ENCODE assay signal across 29 mouse cellular contexts in the genomic region with DNA sequence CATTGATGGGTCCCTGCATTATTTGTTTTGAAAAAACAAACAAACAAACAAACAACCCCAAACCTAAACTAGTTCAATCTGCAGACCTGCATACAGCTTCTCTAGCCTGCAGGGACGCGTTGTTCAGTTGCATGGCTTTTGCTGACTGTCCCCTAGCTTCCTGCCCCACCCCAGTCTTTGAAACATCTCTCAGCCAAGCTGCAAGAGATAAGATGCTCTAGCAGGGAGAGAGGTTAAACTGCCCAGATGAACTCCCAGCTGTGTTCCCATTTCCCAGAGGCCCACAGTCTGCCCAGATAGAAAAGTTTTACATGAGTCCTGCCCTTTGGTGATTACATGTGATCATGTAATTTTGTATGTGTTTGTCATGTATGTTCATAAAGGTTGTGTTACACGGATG. TPM values are rescaled to one million over a fixed set of nuclear protein-coding genes. Genes with fewer than 3 reads are reported as not detected.
A peak's percentile ranks its signal among the peaks of the same experiment; 100 is the strongest.
DNase-seq lines count a peak whose midpoint lies in the region; ATAC-seq and TF ChIP-seq lines count a peak whose summit lies in the region.
"Had no signal": no experiment of that assay in that cellular context is flagged by ENCODE, and none has a peak within 500 bp of the region (broad histone marks: within the 10 kb centered on the region; RNA-seq: fewer than 3 reads in every experiment).

No protein-coding gene starts in this region.

- no peak for TF ChIP-seq RAD21 in MEL (IDR thresholded peaks at IDR 0.05; ENCODE audit: low read depth, low read length)

- TF ChIP-seq POLR2A in MEL (IDR thresholded peaks at IDR 0.05; ENCODE audit: control insufficient read depth in 1 of 2, insufficient read depth in 1 of 2, low read depth in 1 of 2, low read length in 2 of 2, poor library complexity in 1 of 2) = peak in 1 of 2 experiments; percentile 73; a peak in 2 of 4 replicates

- peak; percentile 58; the same call in 1 of the 2 replicates for ATAC-seq in common myeloid progenitor, adult 5-6 weeks (replicated peaks; ENCODE audit: low read depth, poor library complexity, severe bottlenecking)
- peak; percentile 83 for ATAC-seq in liver, embryonic 11.5 days (replicated peaks; ENCODE audit: low FRiP score)
- peak; percentile 80 for ATAC-seq in liver, embryonic 16.5 days (ENCODE audit: low read depth)
- ATAC-seq in hindbrain, embryonic 13.5 days (ENCODE audit: low FRiP score) = no peak
- ATAC-seq: forebrain, embryonic 14.5 days; intestine, embryonic 16.5 days had no signal

- H3K27ac ChIP-seq in MEL (ENCODE audit: control insufficient read depth, low read depth, low read length) = peak overlapping the region; percentile 94
- H3K27ac ChIP-seq in liver, embryonic 11.5 days (ENCODE audit: low read depth, low read length) = peak overlapping the region; percentile 67; the same call in 1 of the 2 replicates
- no peak overlapping the region for H3K27ac ChIP-seq in liver, embryonic 16.5 days (ENCODE audit: low read length)
- no peak overlapping the region for H3K27ac ChIP-seq in hindbrain, embryonic 13.5 days
- H3K27ac ChIP-seq: embryonic facial prominence, embryonic 13.5 days; heart, embryonic 10.5 days; heart, embryonic 15.5 days; hindbrain, embryonic 12.5 days had no signal

- H3K4me3 ChIP-seq in MEL (ENCODE audit: control insufficient read depth in 1 of 2, insufficient read depth in 1 of 2, low read depth in 2 of 2, low read length in 2 of 2) = peak overlapping the region; percentile 2 to 25; a peak in 3 of 4 replicates
- H3K4me3 ChIP-seq in liver, embryonic 11.5 days (ENCODE audit: low read depth, low read length) = no peak overlapping the region
- no peak overlapping the region for H3K4me3 ChIP-seq in liver, embryonic 16.5 days (ENCODE audit: low read depth, low read length)
- H3K4me3 ChIP-seq in hindbrain, embryonic 13.5 days = no peak overlapping the region
- H3K4me3 ChIP-seq: embryonic facial prominence, embryonic 13.5 days; heart, embryonic 10.5 days; heart, embryonic 15.5 days; hindbrain, embryonic 12.5 days had no signal

- no peaks in the 10 kb centered on the region for H3K9me3 ChIP-seq in MEL (replicated peaks; ENCODE audit: insufficient read depth, low read length)
- no peaks in the 10 kb centered on the region for H3K9me3 ChIP-seq in liver, embryonic 11.5 days (ENCODE audit: control insufficient read depth, low read length)
- no peaks in the 10 kb centered on the region for H3K9me3 ChIP-seq in liver, embryonic 16.5 days (replicated peaks; ENCODE audit: control insufficient read depth, low read length)
- H3K9me3 ChIP-seq in hindbrain, embryonic 13.5 days = peaks cover 5% of the 10 kb centered on the region; the same call in 1 of the 2 replicates
- H3K9me3 ChIP-seq: embryonic facial prominence, embryonic 13.5 days; heart, embryonic 10.5 days; heart, embryonic 15.5 days; hindbrain, embryonic 12.5 days had no signal

- peak overlapping the region; percentile 75 for H3K9ac ChIP-seq in MEL (ENCODE audit: control insufficient read depth, low read depth, low read length, poor library complexity, severe bottlenecking)
- no peak overlapping the region for H3K9ac ChIP-seq in liver, embryonic 11.5 days (ENCODE audit: low read depth, low read length)
- H3K9ac ChIP-seq in liver, embryonic 16.5 days (ENCODE audit: low read depth, low read length) = no peak overlapping the region
- no peak overlapping the region for H3K9ac ChIP-seq in hindbrain, embryonic 13.5 days
- H3K9ac ChIP-seq: embryonic facial prominence, embryonic 13.5 days; heart, embryonic 15.5 days; hindbrain, embryonic 12.5 days had no signal

- peaks cover 19 to 23% of the 10 kb centered on the region in 2 experiments for H3K4me1 ChIP-seq in MEL (ENCODE audit: control insufficient read depth in 1 of 2, insufficient read depth in 2 of 2, low read length in 2 of 2)
- H3K4me1 ChIP-seq in liver, embryonic 11.5 days (replicated peaks; ENCODE audit: control insufficient read depth, insufficient read depth, low read length) = no peaks in the 10 kb centered on the region
- peaks cover 17% of the 10 kb centered on the region for H3K4me1 ChIP-seq in liver, embryonic 16.5 days (ENCODE audit: control insufficient read depth, low read depth, low read length)
- no peaks in the 10 kb centered on the region for H3K4me1 ChIP-seq in hindbrain, embryonic 13.5 days (replicated peaks)
- H3K4me1 ChIP-seq: embryonic facial prominence, embryonic 13.5 days; heart, embryonic 10.5 days; heart, embryonic 15.5 days; hindbrain, embryonic 12.5 days had no signal

- TF ChIP-seq CTCF in MEL (IDR thresholded peaks at IDR 0.05 in 2 of 3, conservative IDR thresholded peaks at IDR 0.05 in 1 of 3; ENCODE audit: control insufficient read depth in 1 of 3, insufficient read depth in 1 of 3, low read depth in 2 of 3, low read length in 3 of 3, poor library complexity in 1 of 3, severe bottlenecking in 1 of 3) = no peak

- H3K36me3 ChIP-seq in MEL (ENCODE audit: control insufficient read depth in 1 of 2, insufficient read depth in 2 of 2, low read length in 2 of 2) = peaks cover 0 to 31% of the 10 kb centered on the region in 2 experiments; a peak in 2 of 4 replicates
- H3K36me3 ChIP-seq in liver, embryonic 11.5 days (ENCODE audit: control insufficient read depth, insufficient read depth, low read length) = no peaks in the 10 kb centered on the region
- H3K36me3 ChIP-seq in liver, embryonic 16.5 days (ENCODE audit: control insufficient read depth, insufficient read depth) = no peaks in the 10 kb centered on the region
- no peaks in the 10 kb centered on the region for H3K36me3 ChIP-seq in hindbrain, embryonic 13.5 days
- H3K36me3 ChIP-seq: embryonic facial prominence, embryonic 13.5 days; heart, embryonic 10.5 days; heart, embryonic 15.5 days; hindbrain, embryonic 12.5 days had no signal

- peak; percentile 89 for DNase-seq in MEL (ENCODE audit: low read depth, low spot score)
- DNase-seq in liver, embryonic 11.5 days (ENCODE audit: low spot score) = no peak
- DNase-seq in right cerebral cortex, postnatal 4 days = no peak
- no peak for DNase-seq in urinary bladder, adult 2 months (ENCODE audit: low spot score)
- no peak for DNase-seq in thymus, postnatal 4 days
- DNase-seq: adrenal gland, adult 2 months; adrenal gland, postnatal 36 days; cerebellum, adult 8-10 months; cerebellum, postnatal 36 days; embryo, embryonic 11 days; gastrocnemius, postnatal 14 days; heart, postnatal 36 days; kidney, adult 9 months; kidney, postnatal 10 days; lung, postnatal 36 days; midbrain, embryonic 14.5 days; right cerebral cortex, postnatal 25 days; spleen, adult 18-20 months had no signal

- TF ChIP-seq EP300 in MEL (IDR thresholded peaks at IDR 0.05; ENCODE audit: low read depth in 1 of 2, low read length in 2 of 2) = peak; percentile 87 to 94

- H3K4me2 ChIP-seq in liver, embryonic 11.5 days = peak overlapping the region; percentile 20; the same call in 1 of the 2 replicates
- H3K4me2 ChIP-seq in liver, embryonic 16.5 days (ENCODE audit: low read depth, low read length) = peak overlapping the region; percentile 9; the same call in 1 of the 2 replicates
- H3K4me2 ChIP-seq in hindbrain, embryonic 13.5 days = no peak overlapping the region
- H3K4me2 ChIP-seq: embryonic facial prominence, embryonic 13.5 days; heart, embryonic 15.5 days; hindbrain, embryonic 12.5 days had no signal

- H3K27me3 ChIP-seq in MEL (ENCODE audit: control insufficient read depth in 1 of 2, insufficient read depth in 2 of 2, low read length in 2 of 2) = no peaks in the 10 kb centered on the region
- H3K27me3 ChIP-seq in liver, embryonic 11.5 days (replicated peaks; ENCODE audit: control insufficient read depth, insufficient read depth, low read length) = no peaks in the 10 kb centered on the region
- H3K27me3 ChIP-seq in liver, embryonic 16.5 days (ENCODE audit: control insufficient read depth, insufficient read depth, low read depth, low read length) = no peaks in the 10 kb centered on the region
- H3K27me3 ChIP-seq in hindbrain, embryonic 13.5 days = no peaks in the 10 kb centered on the region
- H3K27me3 ChIP-seq: embryonic facial prominence, embryonic 13.5 days; heart, embryonic 15.5 days; hindbrain, embryonic 12.5 days had no signal

- 42% methylated on average over 3 of the region's 3 CpGs for WGBS in liver, embryonic 11.5 days
- WGBS in liver, embryonic 16.5 days (ENCODE audit: insufficient replicate concordance) = 24% methylated on average over 3 of the region's 3 CpGs
- 85% methylated on average over 3 of the region's 3 CpGs for WGBS in hindbrain, embryonic 13.5 days

- H3K79me2 ChIP-seq in MEL (ENCODE audit: control insufficient read depth, insufficient read depth, low read length, poor library complexity) = no peaks in the 10 kb centered on the region

RNA-seq across cellular contexts. Expression of gene Slc38a5, which starts 6.7 kb away (rescaled TPM):
- total RNA-seq in MEL (2012; rRNA removed) = 63.5 and 100 TPM in 2 replicates
- polyA plus RNA-seq in MEL (2012; ENCODE audit: insufficient read depth in 1 of 2, insufficient read length in 2 of 2, low read depth in 1 of 2, low replicate concordance in 2 of 2, missing spikeins in 1 of 2) = 100 to 1,000 TPM in 1 of 2 experiments, not detected in 1; 146 TPM
- total RNA-seq in common myeloid progenitor, adult 5-6 weeks (2017) = 18.5 and 20.0 TPM in 2 replicates
- 77.7 and 84.1 TPM in 2 replicates for polyA plus RNA-seq in liver, embryonic 11.5 days (2014; fragmentation: Nextera tagmentation; extraction: Ambion mirVana)
- 52.6 and 53.9 TPM in 2 replicates for polyA plus RNA-seq in liver, embryonic 16.5 days (2015; fragmentation: Nextera tagmentation; extraction: Ambion mirVana)
- 2.1 and 2.9 TPM in 2 replicates for polyA plus RNA-seq in urinary bladder, adult 2 months (2012; rRNA removed)
- 30.0 and 30.6 TPM in 2 replicates for polyA plus RNA-seq in hindbrain, embryonic 13.5 days (2015; fragmentation: Nextera tagmentation; extraction: Ambion mirVana)
- total RNA-seq: adrenal gland, postnatal 36 days; monocyte, adult 5-6 weeks had no signal

RNA-seq across cellular contexts. Expression of gene Ftsj1, which starts 12.0 kb away (rescaled TPM):
- total RNA-seq in MEL (2012; rRNA removed) = 47.2 and 51.8 TPM in 2 replicates
- polyA plus RNA-seq in MEL (2012; ENCODE audit: insufficient read depth in 1 of 2, insufficient read length in 2 of 2, low read depth in 1 of 2, low replicate concordance in 2 of 2, missing spikeins in 1 of 2) = 100 to 1,000 TPM in 1 of 2 experiments, not detected in 1; 124 TPM
- total RNA-seq in common myeloid progenitor, adult 5-6 weeks (2017) = 20.6 and 26.4 TPM in 2 replicates
- 59.6 and 62.7 TPM in 2 replicates for polyA plus RNA-seq in liver, embryonic 11.5 days (2014; fragmentation: Nextera tagmentation; extraction: Ambion mirVana)
- 29.3 and 30.7 TPM in 2 replicates for polyA plus RNA-seq in liver, embryonic 16.5 days (2015; fragmentation: Nextera tagmentation; extraction: Ambion mirVana)
- 23.1 and 24.2 TPM in 2 replicates for polyA plus RNA-seq in urinary bladder, adult 2 months (2012; rRNA removed)
- polyA plus RNA-seq in hindbrain, embryonic 13.5 days (2015; fragmentation: Nextera tagmentation; extraction: Ambion mirVana) = 46.9 and 48.4 TPM in 2 replicates

RNA-seq across cellular contexts. Expression of gene Porcn, which starts 57.9 kb away (rescaled TPM):
- total RNA-seq in MEL (2012; rRNA removed) = 3.5 and 4.5 TPM in 2 replicates
- 10 to 100 TPM in 1 of 2 experiments, not detected in 1; 16.1 TPM for polyA plus RNA-seq in MEL (2012; ENCODE audit: insufficient read depth in 1 of 2, insufficient read length in 2 of 2, low read depth in 1 of 2, low replicate concordance in 2 of 2, missing spikeins in 1 of 2)
- 0.05 TPM in 1 of 2 replicates, not detected in the other for total RNA-seq in common myeloid progenitor, adult 5-6 weeks (2017)
- polyA plus RNA-seq in liver, embryonic 11.5 days (2014; fragmentation: Nextera tagmentation; extraction: Ambion mirVana) = 2.4 and 2.8 TPM in 2 replicates
- 1.0 and 1.3 TPM in 2 replicates for polyA plus RNA-seq in liver, embryonic 16.5 days (2015; fragmentation: Nextera tagmentation; extraction: Ambion mirVana)
- 40.1 and 41.2 TPM in 2 replicates for polyA plus RNA-seq in urinary bladder, adult 2 months (2012; rRNA removed)
- 43.4 and 50.0 TPM in 2 replicates for polyA plus RNA-seq in hindbrain, embryonic 13.5 days (2015; fragmentation: Nextera tagmentation; extraction: Ambion mirVana)
- total RNA-seq: granulocyte monocyte progenitor cell, adult 5-6 weeks had no signal

Comparison
In these comparisons a context has a peak if more than half of its experiments do, and no peak if none do; other contexts are left out.
1. H3K27ac ChIP-seq: peak in MEL (single experiment) and liver, embryonic 11.5 days (single experiment); none in liver, embryonic 16.5 days (single experiment) and hindbrain, embryonic 13.5 days (single experiment).
2. H3K4me3 ChIP-seq: peak in MEL (2 of 2); none in liver, embryonic 11.5 days (single experiment), liver, embryonic 16.5 days (single experiment) and hindbrain, embryonic 13.5 days (single experiment).